Comparison of ENCODE assay signal across 8 mouse cellular contexts in genomic region chr8:72571611-72572473, GRCm38 (mm10). TPM values are rescaled to one million over a fixed set of nuclear protein-coding genes. Genes with fewer than 3 reads are reported as not detected.
A peak's percentile ranks its signal among the peaks of the same experiment; 100 is the strongest.
DNase-seq lines count a peak whose midpoint lies in the region; ATAC-seq lines count a peak whose summit lies in the region.

TSS of gene Tmem38a (plus strand) at chr8:72572055.

- no peaks in the 10 kb centered on the region for H3K9me3 ChIP-seq in intestine, embryonic 14.5 days (ENCODE audit: control insufficient read depth, low read length)

- peaks cover 28% of the 10 kb centered on the region for H3K36me3 ChIP-seq in intestine, embryonic 14.5 days (ENCODE audit: control insufficient read depth, insufficient read depth, low read length)

- H3K27ac ChIP-seq in intestine, embryonic 14.5 days (ENCODE audit: low read depth) = peak within 1 kb of the TSS; percentile 98

- peak; percentile 72 to 78 for DNase-seq in adrenal gland, adult 18-20 months (ENCODE audit: low spot score in 2 of 2)
- peak; percentile 76 for DNase-seq in embryo, embryonic 10 days (ENCODE audit: low spot score)
- DNase-seq in gastrocnemius, postnatal 14 days = peak; percentile 90
- DNase-seq in intestine, embryonic 14.5 days (ENCODE audit: low spot score) = peak; percentile 87
- peak; percentile 80 to 87 for DNase-seq in left cerebral cortex, postnatal 25 days (ENCODE audit: low spot score in 2 of 2)
- peak; percentile 76 for DNase-seq in mesoderm, embryonic 11.5 days (ENCODE audit: low read depth, low spot score)
- DNase-seq in right cerebral cortex, postnatal 4 days = peak; percentile 74
- DNase-seq in yolk sac, embryonic 10.5 days (ENCODE audit: low spot score) = peak; percentile 79

- peak; percentile 34; the same call in 1 of the 2 replicates for ATAC-seq in intestine, embryonic 14.5 days (replicated peaks; ENCODE audit: low FRiP score, low TSS enrichment, low read depth)

- peaks cover 18% of the 10 kb centered on the region for H3K4me1 ChIP-seq in intestine, embryonic 14.5 days (replicated peaks; ENCODE audit: control insufficient read depth, insufficient read depth, low read length)

- no peaks in the 10 kb centered on the region for H3K27me3 ChIP-seq in intestine, embryonic 14.5 days (replicated peaks; ENCODE audit: control insufficient read depth, insufficient read depth, low read length)

- WGBS in intestine, embryonic 14.5 days = under 1% methylated on average over 45 of the region's 45 CpGs

- intact Hi-C loops in gastrocnemius, postnatal 14 days (cut with DNase I; ENCODE audit: low total_unique reads) = no loop called here
- intact Hi-C loops in left cerebral cortex, postnatal 25 days (cut with DNase I) = loop anchor here (2.0 kb wide), 1 partner anchor 23 kb away; the partner anchor contains the start of gene Med26

- peak within 1 kb of the TSS; percentile 53 for H3K9ac ChIP-seq in intestine, embryonic 14.5 days (ENCODE audit: low read length)

- peak within 1 kb of the TSS; percentile 63 for H3K4me2 ChIP-seq in intestine, embryonic 14.5 days (ENCODE audit: low read length)

- H3K4me3 ChIP-seq in intestine, embryonic 14.5 days (ENCODE audit: low read depth, low read length) = peak within 1 kb of the TSS; percentile 58

RNA-seq across cellular contexts. Expression of gene Tmem38a, which starts in this region (rescaled TPM):
- total RNA-seq in adrenal gland, adult 18-20 months (2021) = 1 to 10 TPM; 7.6 to 7.8 TPM
- total RNA-seq in gastrocnemius, postnatal 14 days (2021) = 1,000 to 10,000 TPM; 1,133 to 1,242 TPM
- polyA plus RNA-seq in intestine, embryonic 14.5 days (2014; fragmentation: Nextera tagmentation; extraction: Ambion mirVana) = 15.7 and 17.8 TPM in 2 replicates
- 100 to 1,000 TPM; 124 to 142 TPM for total RNA-seq in left cerebral cortex, postnatal 25 days (2021)

Comparison
In these comparisons a context has a peak if more than half of its experiments do, and no peak if none do; other contexts are left out.
1. Peak in every context shown above with its lines: DNase-seq, ATAC-seq, H3K4me3 ChIP-seq and H3K27ac ChIP-seq.
2. RNA of gene Tmem38a (total RNA-seq): 1,133 to 1,242 TPM in gastrocnemius, postnatal 14 days and 124 to 142 TPM in left cerebral cortex, postnatal 25 days; 7.6 to 7.8 TPM in adrenal gland, adult 18-20 months; every median in the first group is over 10 times any median in the second.
3. RNA of gene Tmem38a (total RNA-seq): 1,133 to 1,242 TPM in gastrocnemius, postnatal 14 days; 124 to 142 TPM in left cerebral cortex, postnatal 25 days; every median in the first group is over 4 times any median in the second.